Mouse (Mus musculus) intestine, embryonic 14.5 days (tissue): ENCODE data around the gene Galnt15. TPM values are rescaled to one million over a fixed set of nuclear protein-coding genes. Genes with fewer than 3 reads are reported as not detected.
A peak's percentile ranks its signal among the peaks of the same experiment; 100 is the strongest.

ENCODE experiments used
- ATAC-seq: fragments of 200-750 bp; cut with Nextera tagmentation; replicated peaks from 2 replicates; pipeline ENCODE4 v1.8.0; 2017; ENCODE audit warnings: low read depth, moderate number of reproducible peaks, moderate TSS enrichment, moderate library complexity; ENCODE audit not compliant: low FRiP score, low TSS enrichment
- DNase-seq: peaks from one replicate; pipeline ENCODE4 v3.0.0-alpha.2; 2018; ENCODE audit warnings: low spot score
- H3K27ac ChIP-seq: fragments of 300-500 bp; sonication (generic); 2 replicates; pipeline ENCODE4 v1.5.1; 2014; ENCODE audit warnings: low read depth, mild to moderate bottlenecking, control low read depth
- H3K27me3 ChIP-seq: fragments of 300-500 bp; sonication (generic); replicated peaks from 2 replicates; pipeline ENCODE4 v1.6.1; 2014; ENCODE audit warnings: low read length, control low read depth; ENCODE audit not compliant: control insufficient read depth, insufficient read depth
- H3K36me3 ChIP-seq: fragments of 300-500 bp; sonication (generic); 2 replicates; pipeline ENCODE4 v1.6.1; 2014; ENCODE audit warnings: low read length, control low read depth; ENCODE audit not compliant: control insufficient read depth, insufficient read depth
- H3K4me1 ChIP-seq: fragments of 300-500 bp; sonication (generic); replicated peaks from 2 replicates; pipeline ENCODE4 v1.6.1; 2014; ENCODE audit warnings: low read length, control low read depth, mixed read lengths; ENCODE audit not compliant: control insufficient read depth, insufficient read depth
- H3K4me2 ChIP-seq: fragments of 300-500 bp; sonication (generic); 2 replicates; pipeline ENCODE4 v1.6.1; 2014; ENCODE audit warnings: low read length
- H3K4me3 ChIP-seq: fragments of 300-500 bp; sonication (generic); 2 replicates; pipeline ENCODE4 v1.5.1; 2014; ENCODE audit warnings: low read depth, low read length, control low read depth, mixed read lengths
- H3K9ac ChIP-seq: fragments of 300-500 bp; sonication (generic); 2 replicates; pipeline ENCODE4 v1.6.1; 2014; ENCODE audit warnings: mild to moderate bottlenecking, low read length
- H3K9me3 ChIP-seq: fragments of 300-500 bp; sonication (generic); 2 replicates; pipeline ENCODE4 v1.6.1; 2016; ENCODE audit warnings: low read length, control low read depth; ENCODE audit not compliant: control insufficient read depth
- WGBS: fragments of 180-500 bp; shearing (Covaris S2); extraction: QIAGEN DNeasy Blood & Tissue Kit; methylation state at CpG from one replicate; pipeline ENCODE4 v1.1.7; 2014; 5-methylcytosine and 5-hydroxymethylcytosine counted together
- polyA plus RNA-seq: library from polyadenylated mRNA; unstranded; fragments of >200 nt; fragmentation: Nextera tagmentation; extraction: Ambion mirVana; gene quantifications from 2 replicates; pipeline ENCODE4 v1.2.1, GENCODE M21; 2014

Galnt15 gene
- polyA plus RNA-seq, 1 experiment from 2014 or later, result 0.04 TPM

DNA sequence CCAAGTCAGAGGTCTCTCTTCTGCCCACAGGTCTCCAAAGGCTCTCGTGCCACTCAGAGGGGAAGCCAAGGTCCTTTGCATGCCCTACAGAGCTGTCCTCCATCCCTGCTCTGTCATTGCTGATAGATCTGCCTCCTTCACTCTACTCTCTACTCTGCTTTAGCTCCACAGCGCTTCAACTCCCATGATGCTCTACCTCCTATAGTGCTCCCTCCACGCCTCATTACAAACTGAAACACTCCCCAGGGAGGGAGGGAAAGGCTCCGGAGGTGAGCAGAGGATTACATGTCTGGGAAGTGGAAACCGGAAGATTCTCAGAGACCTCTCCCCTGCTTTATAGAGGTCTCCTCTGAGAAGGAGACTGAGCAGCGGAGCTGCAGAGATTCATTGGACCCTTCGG is 1.6 kb upstream of the Galnt15 start:
- ATAC-seq, result no peak
- no peaks in the 10 kb centered on the region for H3K9me3 ChIP-seq
- DNase-seq, result no peak
- H3K36me3 ChIP-seq, result no peaks in the 10 kb centered on the region
- no peaks in the 10 kb centered on the region for H3K27me3 ChIP-seq
- no peak overlapping the region for H3K4me2 ChIP-seq
- no peak overlapping the region for H3K9ac ChIP-seq
- H3K27ac ChIP-seq, result no peak overlapping the region
- no peak overlapping the region for H3K4me3 ChIP-seq
- WGBS, result 56% methylated on average over 7 of the region's 7 CpGs
- H3K4me1 ChIP-seq, result 0 out of 2 replicates have a peak, but pooled peaks cover 2% of the 10 kb centered on the region

DNA sequence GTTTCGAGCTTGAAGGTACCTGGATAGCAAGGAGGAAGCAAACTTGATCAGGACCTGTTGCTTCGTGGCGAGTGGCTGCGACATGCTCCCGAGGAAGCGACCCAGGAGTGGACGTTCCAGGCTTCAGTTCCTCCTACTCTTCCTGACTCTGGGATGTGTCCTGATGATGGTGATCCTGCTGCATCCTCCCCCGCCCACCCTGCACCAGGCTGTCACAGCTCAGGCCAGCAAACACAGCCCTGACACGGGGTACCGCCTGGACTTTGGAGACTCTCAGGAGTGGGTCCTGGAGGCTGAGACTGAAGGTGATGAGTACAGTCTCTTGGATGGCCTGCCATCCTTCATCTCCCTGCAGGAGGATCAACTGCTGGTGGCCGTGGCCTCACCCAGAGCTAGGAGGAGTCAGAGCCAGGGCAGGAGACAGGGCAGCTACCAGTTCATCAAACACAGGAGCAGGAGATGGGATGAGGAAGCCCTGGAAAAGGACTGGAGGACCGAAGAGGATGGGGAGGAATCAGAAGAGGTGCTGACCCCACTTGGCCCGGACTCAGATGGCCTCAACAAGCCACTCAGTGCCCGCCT is 713 bp downstream of the Galnt15 start:
- no peak overlapping the region for H3K4me2 ChIP-seq
- WGBS, result 68% methylated on average over 14 of the region's 14 CpGs

DNA sequence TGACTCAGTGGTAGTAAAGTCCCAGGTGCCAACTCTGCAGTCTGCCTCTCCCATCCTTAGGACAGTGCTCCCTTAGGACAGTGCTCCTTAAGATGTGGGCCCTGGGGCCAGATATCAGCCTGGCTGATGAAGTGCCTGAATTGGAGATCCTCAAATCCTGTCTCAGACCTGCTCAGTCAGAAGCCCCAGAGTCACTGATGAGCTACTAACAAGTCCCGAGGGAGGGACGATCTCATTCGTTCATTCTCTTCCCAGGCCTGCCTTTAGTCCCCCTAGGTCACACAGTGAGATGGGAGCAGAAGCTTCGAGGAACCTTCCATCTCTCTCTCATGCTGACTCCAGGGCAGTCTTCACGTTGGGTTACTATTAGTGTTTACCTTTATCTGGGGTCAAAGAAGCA is 1.3 kb downstream of the Galnt15 start:
- 62% methylated on average over 5 of the region's 5 CpGs for WGBS
- no peak for DNase-seq
- no peak for ATAC-seq

More for the DNA sequence above, 713 bp downstream of the Galnt15 start:
- H3K36me3 ChIP-seq, result no peaks in the 10 kb centered on the region
- ATAC-seq (no peak), DNase-seq (no peak)
- no peaks in the 10 kb centered on the region for H3K27me3 ChIP-seq
- H3K9me3 ChIP-seq, result no peaks in the 10 kb centered on the region
- H3K27ac ChIP-seq, result no peak overlapping the region
- no peak overlapping the region for H3K9ac ChIP-seq
- H3K4me1 ChIP-seq, result 0 out of 2 replicates have a peak, but pooled peaks cover 2% of the 10 kb centered on the region
- no peak overlapping the region for H3K4me3 ChIP-seq

GRCm38 (mm10) chr14:32032522-32032921 is 3.7 kb downstream of the Galnt15 start:
- no peaks in the 10 kb centered on the region for H3K27me3 ChIP-seq
- 0 out of 2 replicates have a peak, but pooled peaks cover 2% of the 10 kb centered on the region for H3K4me1 ChIP-seq
- no peak overlapping the region for H3K27ac ChIP-seq
- H3K9me3 ChIP-seq, result no peaks in the 10 kb centered on the region
- no peaks in the 10 kb centered on the region for H3K36me3 ChIP-seq
- H3K4me2 ChIP-seq, result no peak overlapping the region
- H3K9ac ChIP-seq, result no peak overlapping the region
- 9% methylated on average over 4 of the region's 4 CpGs for WGBS
- no peak overlapping the region for H3K4me3 ChIP-seq
- DNase-seq (peak; percentile 77), ATAC-seq (peak; percentile 53; the same call in 1 of the 2 replicates)

More for the DNA sequence above, 1.3 kb downstream of the Galnt15 start:
- Histone ChIP-seq H3K27ac (no peak overlapping the region), H3K36me3 (no peaks in the 10 kb centered on the region), H3K4me3 (no peak overlapping the region), H3K4me2 (no peak overlapping the region), H3K27me3 (no peaks in the 10 kb centered on the region), H3K9ac (no peak overlapping the region), H3K4me1 (0 out of 2 replicates have a peak, but pooled peaks cover 2% of the 10 kb centered on the region), H3K9me3 (no peaks in the 10 kb centered on the region)

- Histone ChIP-seq H3K27ac (no peak overlapping the region), H3K9me3 (no peaks in the 10 kb centered on the region), H3K27me3 (no peaks in the 10 kb centered on the region), H3K36me3 (no peaks in the 10 kb centered on the region), H3K9ac (no peak overlapping the region), H3K4me3 (no peak overlapping the region), H3K4me1 (no peaks in the 10 kb centered on the region), H3K4me2 (no peak overlapping the region)
- WGBS, result 76% methylated on average over 5 of the region's 5 CpGs
- ATAC-seq (no peak), DNase-seq (no peak)
These were observed 7.7 kb downstream of the Galnt15 start for GRCm38 (mm10) chr14:32036482-32036881.

DNA sequence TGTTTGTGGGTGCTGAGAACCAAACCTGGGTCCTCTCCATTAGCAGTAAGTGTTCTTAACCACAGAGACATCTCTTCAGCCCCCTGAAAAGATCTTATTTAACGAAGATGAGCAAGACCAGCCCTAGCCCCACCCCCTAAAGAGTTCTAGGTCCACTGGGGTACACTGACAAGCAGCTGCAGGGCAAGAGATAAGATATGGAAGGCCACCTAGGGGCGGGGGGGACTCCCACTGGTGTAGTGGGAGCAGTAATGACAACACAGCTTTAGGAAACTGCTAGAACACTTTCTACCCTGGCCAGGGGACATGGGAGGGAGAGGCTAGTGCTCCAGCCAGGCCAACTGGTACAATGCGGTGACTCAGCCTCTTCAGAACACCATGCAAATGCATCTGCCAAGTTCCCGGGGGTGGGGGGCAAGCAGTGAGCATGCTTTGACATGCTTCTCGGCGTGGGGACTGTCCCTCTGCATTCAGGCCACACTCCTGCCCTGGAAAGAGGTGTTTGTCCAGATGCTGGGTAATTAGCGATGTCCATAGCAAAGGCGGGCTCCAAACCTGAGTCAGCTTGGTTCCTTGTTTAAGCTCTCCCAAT is 9.0 kb downstream of the Galnt15 start:
- Histone ChIP-seq H3K9ac (no peak overlapping the region), H3K27ac (no peak overlapping the region), H3K4me2 (no peak overlapping the region), H3K4me3 (no peak overlapping the region), H3K9me3 (no peaks in the 10 kb centered on the region), H3K27me3 (no peaks in the 10 kb centered on the region), H3K36me3 (no peaks in the 10 kb centered on the region), H3K4me1 (no peaks in the 10 kb centered on the region)
- no peak for DNase-seq
- WGBS, result 85% methylated on average over 8 of the region's 8 CpGs
- ATAC-seq, result no peak

DNA sequence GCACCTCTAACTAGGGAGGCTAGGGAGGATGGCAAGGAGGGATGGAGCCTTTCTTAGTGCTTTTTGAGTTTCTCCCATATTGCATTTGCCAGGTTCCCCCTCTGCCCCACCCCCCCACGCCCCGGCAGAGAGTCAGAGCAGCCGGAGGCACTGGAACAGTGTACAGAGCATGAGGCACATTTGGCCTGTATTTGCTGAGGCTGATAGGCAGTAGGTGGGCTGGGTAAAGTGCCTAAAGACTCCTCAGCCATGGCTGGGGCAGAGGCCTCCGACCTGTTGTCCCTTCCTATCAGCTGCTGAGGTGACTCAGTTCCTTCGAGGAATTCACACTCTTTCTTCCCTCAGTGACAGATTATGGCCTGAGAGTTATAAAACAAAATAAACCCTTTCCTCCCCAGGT is 13.3 kb downstream of the Galnt15 start:
- Histone ChIP-seq H3K9me3 (no peaks in the 10 kb centered on the region), H3K27me3 (no peaks in the 10 kb centered on the region), H3K27ac (no peak overlapping the region), H3K4me2 (no peak overlapping the region), H3K4me3 (no peak overlapping the region), H3K4me1 (no peaks in the 10 kb centered on the region), H3K36me3 (no peaks in the 10 kb centered on the region), H3K9ac (no peak overlapping the region)
- 0 out of 2 replicates have a peak, but pooled peaks have one; percentile 40 for ATAC-seq
- DNase-seq, result no peak
- WGBS, result 34% methylated on average over 5 of the region's 5 CpGs

DNA sequence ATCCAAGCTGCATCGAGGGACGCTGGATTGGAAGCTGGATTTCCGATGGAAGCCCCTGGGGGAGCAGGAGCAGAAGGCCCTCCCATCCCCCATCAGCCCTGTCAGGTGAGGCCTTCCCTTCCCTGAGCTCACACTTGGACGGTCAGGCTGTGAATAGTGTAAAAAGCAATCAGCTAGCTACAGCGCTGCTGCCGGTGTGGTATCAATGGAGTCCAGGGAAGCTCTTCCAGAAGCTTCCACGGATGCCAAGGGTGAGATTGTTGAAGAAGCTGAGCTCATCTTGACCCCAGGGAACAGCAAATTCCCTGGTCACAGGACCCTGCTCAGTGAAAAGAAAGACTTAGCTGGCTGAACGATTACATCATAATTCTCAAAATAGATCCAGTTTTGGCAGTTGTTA is 17.6 kb downstream of the Galnt15 start:
- no peaks in the 10 kb centered on the region for H3K9me3 ChIP-seq
- no peaks in the 10 kb centered on the region for H3K4me1 ChIP-seq
- H3K4me3 ChIP-seq, result no peak overlapping the region
- H3K27ac ChIP-seq, result no peak overlapping the region
- no peak for ATAC-seq
- H3K9ac ChIP-seq, result no peak overlapping the region
- H3K4me2 ChIP-seq, result no peak overlapping the region
- 67% methylated on average over 8 of the region's 8 CpGs for WGBS
- no peaks in the 10 kb centered on the region for H3K27me3 ChIP-seq
- no peak for DNase-seq
- no peaks in the 10 kb centered on the region for H3K36me3 ChIP-seq

- Histone ChIP-seq H3K27me3 (no peaks in the 10 kb centered on the region), H3K4me2 (no peak overlapping the region), H3K4me3 (no peak overlapping the region), H3K4me1 (no peaks in the 10 kb centered on the region), H3K9me3 (no peaks in the 10 kb centered on the region), H3K27ac (no peak overlapping the region), H3K36me3 (no peaks in the 10 kb centered on the region), H3K9ac (no peak overlapping the region)
- DNase-seq (no peak), ATAC-seq (no peak)
- WGBS, result 78% methylated on average over 6 of the region's 6 CpGs
These were observed 21.4 kb downstream of the Galnt15 start for GRCm38 (mm10) chr14:32050171-32050570.
